Mouse (Mus musculus) ES-E14 (cell line): ENCODE measurements at regions not wholly inside any gene's neighbourhood (a gene's known extent, or its start where the extent isn't known, plus 50 kb on each side); places are given as distances from the start of the nearest gene placed in this dataset.

ENCODE experiments used
- DNase-seq: peaks from one replicate; pipeline ENCODE4 v3.0.0-alpha.2; 2013; ENCODE audit warnings: low read depth, low spot score
- H3K27ac ChIP-seq: 2 replicates; pipeline ENCODE4 v1.5.1; 2012; ENCODE audit warnings: low read depth, mild to moderate bottlenecking, low read length, moderate library complexity, mixed read lengths; ENCODE audit not compliant: poor library complexity, insufficient read depth, severe bottlenecking
- H3K36me3 ChIP-seq: 2 replicates; pipeline ENCODE4 v1.6.1; 2012; ENCODE audit warnings: mild to moderate bottlenecking, low read length, moderate library complexity, mixed read lengths; ENCODE audit not compliant: control insufficient read depth, poor library complexity, insufficient read depth, severe bottlenecking
- H3K4me1 ChIP-seq, 2 experiments: fragments of 150-350 bp in 1 of 2; sonication (generic) in 1 of 2; 2 replicates each; pipeline ENCODE4 v1.6.1; 2012; ENCODE audit warnings: low read length in 2 of 2, mild to moderate bottlenecking in 1 of 2, mixed read lengths in 1 of 2; ENCODE audit not compliant: control insufficient read depth in 2 of 2, insufficient read depth in 2 of 2, poor library complexity in 1 of 2
- H3K4me3 ChIP-seq, 2 experiments: fragments of 150-350 bp in 1 of 2; sonication (generic) in 1 of 2; 2 replicates each; pipeline ENCODE4 v1.5.1; 2012; ENCODE audit warnings: low read length in 2 of 2, low read depth in 1 of 2, mild to moderate bottlenecking in 1 of 2, mixed read lengths in 1 of 2; ENCODE audit not compliant: insufficient read depth in 1 of 2, poor library complexity in 1 of 2, severe bottlenecking in 1 of 2
- H3K9ac ChIP-seq: 2 replicates; pipeline ENCODE4 v1.6.1; 2012; ENCODE audit warnings: low read depth, mild to moderate bottlenecking, low read length, mixed read lengths; ENCODE audit not compliant: poor library complexity, insufficient read depth, severe bottlenecking
- H3K9me3 ChIP-seq: fragments of 150-350 bp; sonication (generic); 2 replicates; pipeline ENCODE4 v1.6.1; 2012; ENCODE audit warnings: low read depth, mild to moderate bottlenecking, low read length; ENCODE audit not compliant: control insufficient read depth, insufficient read depth
- CHD2 ChIP-seq: IDR thresholded peaks from 2 replicates; pipeline ENCODE4 v1.6.1; 2014; ENCODE audit warnings: mild to moderate bottlenecking, low read depth, low read length, inconsistent platforms
- HCFC1 ChIP-seq: IDR thresholded peaks from 2 replicates; pipeline ENCODE4 v1.6.1; 2012; ENCODE audit warnings: low read length, inconsistent platforms, borderline replicate concordance; ENCODE audit not compliant: insufficient read depth
- MAFK ChIP-seq: IDR thresholded peaks from 2 replicates; pipeline ENCODE4 v1.6.1; 2014; ENCODE audit warnings: mild to moderate bottlenecking, low read depth, low read length, inconsistent platforms; ENCODE audit not compliant: insufficient read depth
- ZC3H11A ChIP-seq: IDR thresholded peaks from 2 replicates; pipeline ENCODE4 v1.6.1; 2012; ENCODE audit warnings: low read depth, mild to moderate bottlenecking, inconsistent platforms, low read length, borderline replicate concordance
- ZNF384 ChIP-seq: IDR thresholded peaks from 2 replicates; pipeline ENCODE4 v1.6.1; 2012; ENCODE audit warnings: low read depth, low read length, inconsistent platforms
- in situ Hi-C, 2 experiments: fragments of 600-800 bp; cut with MboI; formaldehyde crosslinking; loops; one replicate each; pipeline ENCODE4 v1.15.1; 2025; ENCODE audit warnings: low sequenced_read_pairs in 2 of 2, inconsistent platforms in 1 of 2; ENCODE audit not compliant: unreplicated experiment in 2 of 2

DNA sequence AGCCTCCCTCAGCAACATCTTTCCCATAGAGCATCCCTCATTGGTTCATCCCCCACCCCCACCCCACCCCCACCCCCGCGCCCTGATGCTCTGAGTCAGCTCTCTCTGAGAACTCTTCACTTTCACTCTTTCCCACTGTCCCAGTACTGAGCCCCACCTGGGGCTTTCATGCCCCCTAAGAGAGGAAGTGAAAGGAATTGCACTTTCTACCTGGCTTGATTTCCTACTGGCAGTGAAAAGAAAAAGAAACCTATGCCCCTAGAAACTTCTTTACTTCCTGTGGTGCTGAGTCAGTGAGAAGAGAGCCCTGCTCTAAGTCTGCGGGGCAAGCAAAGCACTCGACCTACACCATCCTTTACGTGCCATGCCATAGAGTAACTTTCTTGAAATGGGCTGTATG, 616.1 kb upstream of the A1bg start:
- no peak overlapping the region for H3K27ac ChIP-seq
- TF ChIP-seq ZC3H11A (no peak), MAFK (no peak), CHD2 (no peak), HCFC1 (no peak), ZNF384 (no peak)
- no peaks in the 10 kb centered on the region for H3K4me1 ChIP-seq
- no peaks in the 10 kb centered on the region for H3K9me3 ChIP-seq
- no peaks in the 10 kb centered on the region; the same call in 1 of the 2 replicates for H3K36me3 ChIP-seq
- in situ Hi-C loops = no loop called here
- no peak overlapping the region for H3K4me3 ChIP-seq
- no peak for DNase-seq
- H3K9ac ChIP-seq = no peak overlapping the region

DNA sequence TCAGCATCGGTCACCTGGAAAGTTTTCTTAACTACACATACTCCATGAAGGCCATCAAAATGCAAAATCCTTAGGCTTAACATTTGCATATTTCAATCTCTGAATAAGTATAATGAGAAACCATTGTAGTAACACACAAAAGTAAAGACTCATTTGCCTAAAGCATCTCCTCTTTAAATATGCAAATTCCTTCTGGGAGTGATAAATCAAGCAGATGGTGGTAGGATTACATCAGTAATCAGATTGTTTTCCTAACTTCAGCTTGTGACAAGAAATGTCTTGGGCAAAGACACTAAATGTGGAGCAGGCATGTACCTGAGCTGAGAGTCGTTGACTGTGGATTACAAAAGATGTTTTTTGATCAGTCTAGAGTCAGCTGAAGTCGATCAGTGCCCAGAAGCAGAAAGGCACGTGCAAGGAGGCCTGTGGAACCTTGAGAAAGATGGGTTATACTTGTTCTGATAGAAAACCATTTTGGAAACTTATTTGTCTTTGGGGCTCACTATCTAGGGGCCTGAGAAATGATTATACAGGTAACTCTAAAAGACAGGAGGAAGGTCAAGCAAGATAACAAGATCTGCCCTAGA, 615.5 kb upstream of the A1bg start:
- no peak for DNase-seq
- Histone ChIP-seq H3K4me1 (no peaks in the 10 kb centered on the region), H3K36me3 (no peaks in the 10 kb centered on the region; the same call in 1 of the 2 replicates), H3K9me3 (no peaks in the 10 kb centered on the region), H3K27ac (no peak overlapping the region), H3K4me3 (no peak overlapping the region), H3K9ac (no peak overlapping the region)
- TF ChIP-seq CHD2 (no peak), MAFK (no peak), ZNF384 (no peak), HCFC1 (no peak), ZC3H11A (no peak)
- in situ Hi-C loops = no loop called here

DNA sequence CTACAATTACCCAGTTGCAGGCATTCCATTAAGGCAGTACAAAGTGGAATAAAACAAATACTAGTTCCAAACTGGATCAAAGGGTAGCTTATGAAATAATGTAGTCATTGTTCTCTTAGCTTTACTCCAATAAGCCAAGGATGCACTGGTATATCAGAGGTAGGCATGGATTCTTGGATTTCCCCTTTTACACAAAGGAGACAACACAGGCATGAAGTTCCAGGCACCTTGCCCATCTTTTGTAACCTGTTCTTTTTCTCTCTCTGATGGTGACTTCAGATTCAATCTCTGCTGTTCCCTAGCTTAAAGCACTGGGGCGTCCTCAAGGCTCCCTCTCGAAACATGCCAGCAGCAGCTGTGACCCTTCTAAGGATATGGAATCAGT, 613.5 kb upstream of the A1bg start:
- H3K27ac ChIP-seq = no peak overlapping the region
- no peaks in the 10 kb centered on the region for H3K36me3 ChIP-seq
- H3K9ac ChIP-seq = no peak overlapping the region
- H3K4me3 ChIP-seq = no peak overlapping the region
- in situ Hi-C loops = no loop called here
- TF ChIP-seq MAFK = no peak
- TF ChIP-seq CHD2 = no peak
- TF ChIP-seq ZC3H11A = no peak
- no peak for TF ChIP-seq ZNF384
- no peak for TF ChIP-seq HCFC1
- no peaks in the 10 kb centered on the region for H3K4me1 ChIP-seq
- no peaks in the 10 kb centered on the region for H3K9me3 ChIP-seq
- no peak for DNase-seq

DNA sequence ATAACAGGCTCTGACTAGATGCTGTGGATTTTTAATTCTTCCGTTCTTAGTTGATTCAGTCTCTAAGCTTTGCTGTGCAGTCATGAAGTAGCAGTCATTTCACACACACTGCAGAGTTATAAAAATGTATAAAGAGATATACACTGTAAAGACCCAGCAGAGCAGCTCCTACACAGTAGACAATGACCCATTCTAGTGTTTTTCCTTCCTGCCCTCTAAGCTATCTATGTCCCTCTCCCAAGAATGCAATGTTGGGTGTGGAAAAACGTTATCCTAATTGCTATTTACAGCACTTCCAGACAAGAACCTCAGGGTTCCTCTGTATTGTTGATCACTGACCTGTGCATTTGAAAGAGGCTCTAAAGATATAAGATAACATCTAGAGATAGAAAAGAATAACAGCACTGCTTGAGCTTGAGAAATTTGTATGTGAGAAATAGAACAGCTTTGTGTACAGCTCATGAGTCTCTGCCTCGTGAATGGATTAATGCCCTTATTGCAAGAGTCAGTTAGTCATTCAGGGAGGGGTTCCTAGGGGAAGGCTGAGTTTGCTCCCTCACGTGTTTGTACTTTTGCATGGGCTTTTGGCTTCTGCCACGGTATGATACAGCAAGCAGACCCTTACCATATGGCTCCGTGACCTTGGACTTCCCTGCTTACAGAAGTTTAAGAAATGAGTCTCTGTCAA, 613.0 kb upstream of the A1bg start:
- in situ Hi-C loops = no loop called here
- Histone ChIP-seq H3K27ac (no peak overlapping the region), H3K36me3 (no peaks in the 10 kb centered on the region), H3K4me3 (no peak overlapping the region), H3K9ac (no peak overlapping the region), H3K9me3 (no peaks in the 10 kb centered on the region), H3K4me1 (no peaks in the 10 kb centered on the region)
- TF ChIP-seq ZC3H11A (no peak), MAFK (no peak), ZNF384 (no peak), CHD2 (no peak), HCFC1 (no peak)
- DNase-seq = no peak

DNA sequence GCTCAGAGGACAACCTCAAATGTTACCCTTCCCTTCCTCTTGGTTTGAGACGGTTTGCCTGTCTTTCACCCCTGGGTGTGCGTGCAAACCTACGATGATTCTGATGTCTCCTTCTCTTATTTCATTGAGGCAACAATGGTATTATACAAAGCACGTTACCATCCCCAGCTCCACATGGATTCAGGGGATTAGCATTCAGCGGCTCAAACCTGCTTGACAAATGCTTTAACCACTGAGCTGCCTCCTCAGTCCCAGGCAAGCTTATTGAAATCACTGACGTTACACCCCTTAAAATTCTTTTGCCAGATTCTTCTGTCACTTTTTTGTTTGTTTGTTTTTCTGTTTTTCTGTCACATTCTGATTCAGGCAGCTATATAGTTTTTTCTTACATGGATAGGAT, 612.4 kb upstream of the A1bg start:
- Histone ChIP-seq H3K4me3 (no peak overlapping the region), H3K9ac (no peak overlapping the region), H3K4me1 (no peaks in the 10 kb centered on the region), H3K36me3 (no peaks in the 10 kb centered on the region), H3K9me3 (no peaks in the 10 kb centered on the region), H3K27ac (no peak overlapping the region)
- no peak for DNase-seq
- in situ Hi-C loops = no loop called here
- TF ChIP-seq ZNF384 (no peak), HCFC1 (no peak), MAFK (no peak), CHD2 (no peak)
